Mouse (Mus musculus) kidney, adult 2 months (tissue): ENCODE measurements around the gene Rnf157.

Source experiments
- CTCF ChIP-seq: fragments of 200-500 bp; conservative IDR thresholded peaks from 2 replicates; pipeline ENCODE4 v1.5.1; 2011; ENCODE audit warnings: low read depth, mild to moderate bottlenecking, control low read depth, low read length, moderate library complexity, mixed read lengths; ENCODE audit not compliant: insufficient read depth, insufficient read length
- POLR2A ChIP-seq: fragments of 200-500 bp; IDR thresholded peaks from one replicate; pipeline ENCODE4 v1.6.1; 2011; ENCODE audit warnings: low read depth, low read length, control low read depth

GRCm38 (mm10) chr11:116359652-116360051, 53.2 kb downstream of the Rnf157 start:
- TF ChIP-seq POLR2A (no peak), CTCF (no peak)
